Mouse (Mus musculus) stomach, embryonic 14.5 days (tissue): ENCODE data around the gene Gtsf1l. TPM values are rescaled to one million over a fixed set of nuclear protein-coding genes. Genes with fewer than 3 reads are reported as not detected.

Experiments used
- ATAC-seq: fragments of 200-750 bp; cut with Nextera tagmentation; 2 replicates; pipeline ENCODE4 v1.8.0; 2017; ENCODE audit warnings: low read depth, moderate TSS enrichment; ENCODE audit not compliant: insufficient number of reproducible peaks, insufficient read depth, low FRiP score
- H3K27ac ChIP-seq: fragments of 300-500 bp; sonication (generic); 2 replicates; pipeline ENCODE4 v1.5.1; 2014; ENCODE audit warnings: mild to moderate bottlenecking, low read length, moderate library complexity, mixed read lengths
- H3K27me3 ChIP-seq: fragments of 300-500 bp; sonication (generic); 2 replicates; pipeline ENCODE4 v1.6.1; 2014; ENCODE audit warnings: low read length, control low read depth, mixed read lengths; ENCODE audit not compliant: control insufficient read depth, insufficient read depth
- H3K36me3 ChIP-seq: fragments of 300-500 bp; sonication (generic); 2 replicates; pipeline ENCODE4 v1.6.1; 2014; ENCODE audit warnings: mild to moderate bottlenecking, control low read depth, low read length, moderate library complexity, mixed read lengths; ENCODE audit not compliant: control insufficient read depth, insufficient read depth
- H3K4me1 ChIP-seq: fragments of 300-500 bp; sonication (generic); 2 replicates; pipeline ENCODE4 v1.6.1; 2014; ENCODE audit warnings: low read length, control low read depth, mixed read lengths; ENCODE audit not compliant: control insufficient read depth, insufficient read depth
- H3K4me2 ChIP-seq: fragments of 300-500 bp; sonication (generic); replicated peaks from 2 replicates; pipeline ENCODE4 v1.6.1; 2014; ENCODE audit warnings: low read depth, low read length, control low read depth
- H3K4me3 ChIP-seq: fragments of 300-500 bp; sonication (generic); 2 replicates; pipeline ENCODE4 v1.5.1; 2014; ENCODE audit warnings: low read depth, low read length, control low read depth
- H3K9ac ChIP-seq: fragments of 300-500 bp; sonication (generic); replicated peaks from 2 replicates; pipeline ENCODE4 v1.6.1; 2014; ENCODE audit warnings: low read depth, mild to moderate bottlenecking, control low read depth, low read length, moderate library complexity, mixed read lengths
- H3K9me3 ChIP-seq: fragments of 300-500 bp; sonication (generic); 2 replicates; pipeline ENCODE4 v1.6.1; 2016; ENCODE audit warnings: low read depth, low read length, control low read depth; ENCODE audit not compliant: control insufficient read depth
- WGBS: fragments of 180-500 bp; shearing (Covaris S2); extraction: QIAGEN DNeasy Blood & Tissue Kit; methylation state at CpG from one replicate; pipeline ENCODE4 v1.1.7; 2014; 5-methylcytosine and 5-hydroxymethylcytosine counted together
- microRNA-seq: library from miRNA; unstranded; fragments of <30 nt; microRNA quantifications from one replicate; pipeline ENCODE4, GENCODE M21; 2016
- polyA plus RNA-seq: library from polyadenylated mRNA; unstranded; fragments of >200 nt; fragmentation: Nextera tagmentation; extraction: Ambion mirVana; gene quantifications from 2 replicates; pipeline ENCODE4 v1.2.1, GENCODE M21; 2014

Gtsf1l gene
- polyA plus RNA-seq, 1 experiment from 2014 or later = not detected

DNA sequence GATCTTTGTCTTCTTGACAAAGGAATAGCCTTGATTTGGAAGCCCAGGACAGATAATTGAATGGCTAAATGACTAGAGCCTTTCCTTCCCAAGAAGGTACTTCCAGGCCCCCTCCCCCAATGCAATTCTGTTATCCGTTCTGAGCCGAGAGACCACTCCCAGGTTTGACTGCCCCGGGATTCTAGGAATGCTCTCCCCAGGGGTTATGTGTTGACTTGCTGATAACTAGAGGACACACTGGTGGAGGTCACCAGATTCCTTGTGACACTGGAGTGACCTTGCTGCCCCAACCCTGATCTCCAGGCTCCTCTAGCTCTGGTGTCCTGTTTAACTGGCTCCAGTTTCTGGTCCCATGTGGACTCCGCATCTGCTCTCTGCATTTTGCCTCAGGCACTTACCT lies 35.6 kb downstream of the Gtsf1l start:
- Histone ChIP-seq H3K4me3 (no peak overlapping the region), H3K4me1 (peaks cover 11% of the 10 kb centered on the region), H3K9ac (no peak overlapping the region), H3K36me3 (peaks cover 2% of the 10 kb centered on the region; the same call in 1 of the 2 replicates), H3K27ac (no peak overlapping the region), H3K27me3 (no peaks in the 10 kb centered on the region), H3K9me3 (no peaks in the 10 kb centered on the region), H3K4me2 (no peak overlapping the region)
- no peak for ATAC-seq
- WGBS = 34% methylated on average over 4 of the region's 4 CpGs

DNA sequence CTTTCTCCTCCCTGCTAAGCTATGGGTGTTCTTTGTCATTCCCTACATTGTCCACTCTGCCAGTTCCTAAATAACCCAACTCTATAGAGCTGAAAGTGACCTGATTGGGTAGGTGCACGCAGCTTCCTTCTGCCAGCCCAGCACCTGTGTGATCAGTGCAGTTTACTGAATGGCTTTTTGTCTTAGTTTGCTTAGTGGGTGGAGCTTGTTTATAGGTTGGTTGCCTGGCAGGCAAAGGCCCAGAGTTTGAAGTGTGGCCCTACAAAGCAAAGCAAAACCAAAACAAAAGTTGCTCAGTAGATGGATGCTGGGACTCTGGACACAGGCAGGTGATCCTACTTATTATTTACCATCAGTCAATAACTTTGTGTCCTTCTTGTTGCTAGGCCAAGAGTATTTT lies 36.0 kb downstream of the Gtsf1l start:
- Histone ChIP-seq H3K27ac (no peak overlapping the region), H3K4me1 (peaks cover 11% of the 10 kb centered on the region), H3K4me3 (no peak overlapping the region), H3K9me3 (no peaks in the 10 kb centered on the region), H3K27me3 (no peaks in the 10 kb centered on the region), H3K36me3 (peaks cover 6% of the 10 kb centered on the region; the same call in 1 of the 2 replicates), H3K9ac (no peak overlapping the region), H3K4me2 (no peak overlapping the region)
- 68% methylated on average over 1 of the region's 1 CpGs for WGBS
- no peak for ATAC-seq

DNA sequence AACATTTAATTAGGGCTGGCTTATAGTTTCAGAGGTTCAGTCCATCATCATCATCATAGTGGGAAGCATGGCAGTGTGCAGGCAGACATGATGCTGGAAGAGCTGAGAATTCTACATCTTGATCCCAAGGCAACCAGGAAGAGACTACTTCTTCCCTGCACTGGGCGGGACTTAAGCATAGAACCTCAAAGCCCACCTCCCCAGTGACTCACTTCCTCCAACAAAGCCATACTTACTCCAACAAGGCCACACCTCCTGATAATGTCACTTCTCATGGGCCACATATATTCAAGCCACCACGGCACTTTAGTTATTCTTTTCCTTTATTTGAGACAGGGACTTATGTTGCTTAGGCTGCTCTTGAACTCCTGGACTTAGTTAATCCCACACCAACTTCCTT lies 38.5 kb downstream of the Gtsf1l start:
- peaks cover 25% of the 10 kb centered on the region for H3K36me3 ChIP-seq
- no peak for ATAC-seq
- WGBS = 89% methylated on average over 2 of the region's 2 CpGs
- no peaks in the 10 kb centered on the region for H3K4me1 ChIP-seq
- H3K4me2 ChIP-seq = no peak overlapping the region
- no peak overlapping the region for H3K9ac ChIP-seq
- H3K27me3 ChIP-seq = no peaks in the 10 kb centered on the region
- no peak overlapping the region for H3K4me3 ChIP-seq
- H3K27ac ChIP-seq = no peak overlapping the region
- H3K9me3 ChIP-seq = no peaks in the 10 kb centered on the region

DNA sequence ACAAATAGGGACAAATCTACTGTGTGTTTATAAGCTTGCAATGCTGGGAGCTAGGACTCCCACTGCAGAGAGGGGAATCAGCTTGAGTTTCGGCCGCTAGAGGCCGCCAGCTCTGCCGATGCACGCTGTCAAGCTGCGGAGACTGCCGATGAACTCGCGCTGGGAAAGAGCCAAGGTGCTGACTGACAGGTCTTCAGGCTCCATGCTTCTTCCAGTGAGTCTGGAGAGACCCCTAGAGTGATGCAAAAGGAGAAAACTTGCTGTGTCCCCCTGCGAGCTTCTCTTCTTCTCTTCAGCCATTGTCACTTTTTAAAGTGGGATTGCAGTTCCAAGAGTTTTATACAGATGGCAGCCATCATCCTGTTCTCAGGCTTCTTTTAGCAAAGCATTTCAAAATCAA lies 39.5 kb downstream of the Gtsf1l start:
- ATAC-seq = peak; percentile 58; the same call in 1 of the 2 replicates
- Histone ChIP-seq H3K4me2 (peak overlapping the region; percentile 11; the same call in 1 of the 2 replicates), H3K27ac (no peak overlapping the region), H3K9me3 (no peaks in the 10 kb centered on the region), H3K4me3 (peak overlapping the region; percentile 1; the same call in 1 of the 2 replicates), H3K9ac (no peak overlapping the region), H3K36me3 (peaks cover 29% of the 10 kb centered on the region), H3K27me3 (no peaks in the 10 kb centered on the region), H3K4me1 (no peaks in the 10 kb centered on the region)
- WGBS = 3% methylated on average over 10 of the region's 10 CpGs

DNA sequence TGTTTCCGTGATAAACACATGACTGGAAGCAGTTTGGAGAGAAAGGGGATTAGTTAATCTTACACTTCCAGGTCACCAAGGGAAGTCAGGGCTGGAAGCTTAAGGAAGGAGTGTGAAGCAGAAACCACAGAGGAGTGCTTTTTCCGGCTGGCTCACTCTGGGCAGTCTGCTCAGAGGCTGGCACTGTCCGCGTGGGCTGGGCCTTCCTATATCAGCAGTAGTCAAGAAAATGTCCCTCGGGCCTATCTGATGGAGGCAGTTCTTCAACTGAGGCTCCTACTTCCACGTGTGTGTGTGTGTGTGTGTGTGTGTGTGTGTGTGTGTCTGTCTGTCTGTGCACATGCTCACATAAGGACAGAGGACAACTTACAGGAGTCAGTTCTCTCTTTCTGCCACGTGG lies 47.7 kb downstream of the Gtsf1l start:
- no peaks in the 10 kb centered on the region for H3K9me3 ChIP-seq
- H3K4me3 ChIP-seq = no peak overlapping the region
- H3K36me3 ChIP-seq = peaks cover 55% of the 10 kb centered on the region
- H3K4me2 ChIP-seq = no peak overlapping the region
- 87% methylated on average over 7 of the region's 7 CpGs for WGBS
- ATAC-seq = no peak
- no peaks in the 10 kb centered on the region for H3K4me1 ChIP-seq
- no peaks in the 10 kb centered on the region for H3K27me3 ChIP-seq
- H3K9ac ChIP-seq = no peak overlapping the region
- H3K27ac ChIP-seq = no peak overlapping the region

Small RNAs within 50 kb of the gene (microRNA-seq; reads per million reads assigned to microRNA genes)
- not detected for gene Gm22174
- not detected for gene Mir7003

Other genes with a start within 250 kb of the Gtsf1l start
- 193 and 202 TPM in 2 replicates for gene Srsf6, start 156.3 kb downstream of the Gtsf1l start, polyA plus RNA-seq
- 0.30 and 0.36 TPM in 2 replicates for gene L3mbtl1, start 144.4 kb downstream of the Gtsf1l start, polyA plus RNA-seq
- gene Sgk2, start 100.5 kb downstream of the Gtsf1l start, polyA plus RNA-seq = 0.08 TPM in 1 of 2 replicates, not detected in the other
- 50.7 and 53.5 TPM in 2 replicates for gene Ift52, start 70.5 kb downstream of the Gtsf1l start, polyA plus RNA-seq
- 20.1 and 22.4 TPM in 2 replicates for gene Mybl2, start 33.2 kb downstream of the Gtsf1l start, polyA plus RNA-seq
- 5.6 and 7.1 TPM in 2 replicates for gene Tox2, start 115.3 kb upstream of the Gtsf1l start, polyA plus RNA-seq